Mouse (Mus musculus): ENCODE results near the gene Kcnk2. TPM values are rescaled to one million over a fixed set of nuclear protein-coding genes. Genes with fewer than 3 reads are reported as not detected.

Kcnk2 gene
- polyA plus RNA-seq, 2 experiments: 11.1 to 12.0 TPM

GRCm38 (mm10) chr1:189430534-189430933 lies 28.5 kb upstream of the Kcnk2 start:
- Histone ChIP-seq H3K4me2 (replicated peaks; ENCODE audit: low read depth, low read length, severe bottlenecking) (no peak overlapping the region), H3K9ac (ENCODE audit: low read depth, low read length, severe bottlenecking) (no peak overlapping the region), H3K27ac (replicated peaks; ENCODE audit: low read depth, low read length) (no peak overlapping the region), H3K4me3 (replicated peaks; ENCODE audit: low read length) (no peak overlapping the region), H3K9me3 (ENCODE audit: control insufficient read depth, low read length) (no peaks in the 10 kb centered on the region), H3K36me3 (ENCODE audit: control insufficient read depth, insufficient read depth, low read length) (no peaks in the 10 kb centered on the region), H3K4me1 (ENCODE audit: control insufficient read depth, insufficient read depth, low read length) (0 out of 2 replicates have a peak, but pooled peaks cover 2% of the 10 kb centered on the region), H3K27me3 (ENCODE audit: control insufficient read depth, insufficient read depth, low read length) (no peaks in the 10 kb centered on the region)
- WGBS: 28% methylated on average over 4 of the region's 4 CpGs
- DNase-seq (ENCODE audit: low spot score) (no peak), ATAC-seq (ENCODE audit: low FRiP score, low read depth) (no peak)
- TF ChIP-seq POLR2A (IDR thresholded peaks at IDR 0.05; ENCODE audit: borderline replicate concordance, extremely low read depth, insufficient read depth, insufficient read length): no peak

- no peak for DNase-seq (ENCODE audit: low spot score)
- TF ChIP-seq POLR2A (IDR thresholded peaks at IDR 0.05; ENCODE audit: borderline replicate concordance, extremely low read depth, insufficient read depth, insufficient read length): no peak
- no peak overlapping the region for H3K4me2 ChIP-seq (replicated peaks; ENCODE audit: low read depth, low read length, severe bottlenecking)
- H3K9me3 ChIP-seq (ENCODE audit: control insufficient read depth, low read length): no peaks in the 10 kb centered on the region
- H3K9ac ChIP-seq (ENCODE audit: low read depth, low read length, severe bottlenecking): no peak overlapping the region
- H3K4me1 ChIP-seq (ENCODE audit: control insufficient read depth, insufficient read depth, low read length): 0 out of 2 replicates have a peak, but pooled peaks cover 2% of the 10 kb centered on the region
- H3K27me3 ChIP-seq (ENCODE audit: control insufficient read depth, insufficient read depth, low read length): no peaks in the 10 kb centered on the region
- 43% methylated on average over 10 of the region's 10 CpGs for WGBS
- no peak overlapping the region for H3K4me3 ChIP-seq (replicated peaks; ENCODE audit: low read length)
- no peaks in the 10 kb centered on the region for H3K36me3 ChIP-seq (ENCODE audit: control insufficient read depth, insufficient read depth, low read length)
- no peak for ATAC-seq (ENCODE audit: low FRiP score, low read depth)
- no peak overlapping the region for H3K27ac ChIP-seq (replicated peaks; ENCODE audit: low read depth, low read length)
Observed at GRCm38 (mm10) chr1:189429566-189429965, 27.5 kb upstream of the Kcnk2 start.

- no peak overlapping the region for H3K27ac ChIP-seq (replicated peaks; ENCODE audit: low read depth, low read length)
- ATAC-seq (ENCODE audit: low FRiP score, low read depth) (no peak), DNase-seq (ENCODE audit: low spot score) (no peak)
- WGBS: 83% methylated on average over 11 of the region's 11 CpGs
- H3K4me1 ChIP-seq (ENCODE audit: control insufficient read depth, insufficient read depth, low read length): 0 out of 2 replicates have a peak, but pooled peaks cover 2% of the 10 kb centered on the region
- no peak overlapping the region for H3K4me3 ChIP-seq (replicated peaks; ENCODE audit: low read length)
- no peak for TF ChIP-seq POLR2A (IDR thresholded peaks at IDR 0.05; ENCODE audit: borderline replicate concordance, extremely low read depth, insufficient read depth, insufficient read length)
- no peaks in the 10 kb centered on the region for H3K36me3 ChIP-seq (ENCODE audit: control insufficient read depth, insufficient read depth, low read length)
- H3K27me3 ChIP-seq (ENCODE audit: control insufficient read depth, insufficient read depth, low read length): no peaks in the 10 kb centered on the region
- no peak overlapping the region for H3K4me2 ChIP-seq (replicated peaks; ENCODE audit: low read depth, low read length, severe bottlenecking)
- H3K9me3 ChIP-seq (ENCODE audit: control insufficient read depth, low read length): no peaks in the 10 kb centered on the region
- no peak overlapping the region for H3K9ac ChIP-seq (ENCODE audit: low read depth, low read length, severe bottlenecking)
Observed at GRCm38 (mm10) chr1:189426252-189426651, 24.2 kb upstream of the Kcnk2 start.

DNA sequence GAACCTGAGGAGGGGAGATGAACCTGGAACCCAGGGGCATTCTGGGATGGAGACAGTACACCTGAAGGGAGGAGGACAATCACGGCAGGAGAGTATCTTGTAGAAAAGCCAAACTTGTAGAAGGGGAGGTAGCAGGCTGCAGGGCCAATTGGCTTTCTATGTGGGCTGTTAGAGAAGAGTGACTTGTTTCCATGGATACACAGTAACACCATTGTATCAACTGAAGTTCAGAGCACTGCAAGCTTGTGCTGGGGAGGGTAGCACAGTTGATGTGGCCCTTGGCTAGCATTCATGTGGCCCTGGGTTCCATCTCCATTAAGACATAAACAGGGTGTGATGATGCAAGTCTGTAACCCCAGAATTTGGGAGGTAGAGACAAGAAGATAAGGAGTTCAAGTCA lies 17.8 kb upstream of the Kcnk2 start:
- TF ChIP-seq POLR2A (IDR thresholded peaks at IDR 0.05; ENCODE audit: borderline replicate concordance, extremely low read depth, insufficient read depth, insufficient read length): no peak
- DNase-seq (ENCODE audit: low spot score): no peak
- no peak overlapping the region for H3K4me2 ChIP-seq (replicated peaks; ENCODE audit: low read depth, low read length, severe bottlenecking)
- no peak overlapping the region for H3K9ac ChIP-seq (ENCODE audit: low read depth, low read length, severe bottlenecking)
- H3K27ac ChIP-seq (replicated peaks; ENCODE audit: low read depth, low read length): no peak overlapping the region
- WGBS: 56% methylated on average over 1 of the region's 1 CpGs
- no peaks in the 10 kb centered on the region for H3K9me3 ChIP-seq (ENCODE audit: control insufficient read depth, low read length)
- no peak overlapping the region for H3K4me3 ChIP-seq (replicated peaks; ENCODE audit: low read length)
- H3K27me3 ChIP-seq (ENCODE audit: control insufficient read depth, insufficient read depth, low read length): no peaks in the 10 kb centered on the region
- no peaks in the 10 kb centered on the region for H3K36me3 ChIP-seq (ENCODE audit: control insufficient read depth, insufficient read depth, low read length)
- no peaks in the 10 kb centered on the region for H3K4me1 ChIP-seq (ENCODE audit: control insufficient read depth, insufficient read depth, low read length)
- ATAC-seq (ENCODE audit: low FRiP score, low read depth): no peak

- TF ChIP-seq POLR2A (IDR thresholded peaks at IDR 0.05; ENCODE audit: borderline replicate concordance, extremely low read depth, insufficient read depth, insufficient read length): no peak
- WGBS: 94% methylated on average over 6 of the region's 6 CpGs
- H3K9me3 ChIP-seq (ENCODE audit: control insufficient read depth, low read length): no peaks in the 10 kb centered on the region
- no peak overlapping the region for H3K9ac ChIP-seq (ENCODE audit: low read depth, low read length, severe bottlenecking)
- ATAC-seq (ENCODE audit: low FRiP score, low read depth) (no peak), DNase-seq (ENCODE audit: low spot score) (no peak)
- H3K27ac ChIP-seq (replicated peaks; ENCODE audit: low read depth, low read length): no peak overlapping the region
- H3K4me2 ChIP-seq (replicated peaks; ENCODE audit: low read depth, low read length, severe bottlenecking): no peak overlapping the region
- H3K4me1 ChIP-seq (ENCODE audit: control insufficient read depth, insufficient read depth, low read length): peaks cover 5% of the 10 kb centered on the region
- no peaks in the 10 kb centered on the region for H3K27me3 ChIP-seq (ENCODE audit: control insufficient read depth, insufficient read depth, low read length)
- no peaks in the 10 kb centered on the region for H3K36me3 ChIP-seq (ENCODE audit: control insufficient read depth, insufficient read depth, low read length)
- no peak overlapping the region for H3K4me3 ChIP-seq (replicated peaks; ENCODE audit: low read length)
Observed at GRCm38 (mm10) chr1:189409906-189410305, 7.8 kb upstream of the Kcnk2 start.

DNA sequence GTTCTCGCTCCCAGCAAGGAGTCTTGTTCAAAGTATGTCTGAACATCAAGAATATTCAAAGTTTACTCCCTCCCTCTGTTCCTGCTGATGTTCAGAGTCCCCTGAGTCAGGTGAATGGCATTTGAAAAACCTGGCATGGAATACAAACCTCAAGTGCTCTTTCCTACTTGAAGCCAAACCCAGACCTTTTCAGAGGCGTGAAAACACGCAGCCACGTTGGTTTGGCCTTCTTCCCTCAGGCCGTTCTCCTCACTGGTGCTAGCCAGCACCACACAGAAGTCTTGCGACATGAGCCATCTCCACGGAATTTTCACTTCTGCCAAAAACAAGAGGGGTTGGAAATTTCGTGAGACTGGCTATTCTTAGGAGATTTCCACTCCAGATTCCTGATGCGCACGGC lies 3.1 kb upstream of the Kcnk2 start:
- 57% methylated on average over 10 of the region's 10 CpGs for WGBS
- TF ChIP-seq POLR2A (IDR thresholded peaks at IDR 0.05; ENCODE audit: borderline replicate concordance, extremely low read depth, insufficient read depth, insufficient read length): no peak
- no peaks in the 10 kb centered on the region for H3K9me3 ChIP-seq (ENCODE audit: control insufficient read depth, low read length)
- ATAC-seq (ENCODE audit: low FRiP score, low read depth) (no peak), DNase-seq (ENCODE audit: low spot score) (no peak)
- H3K4me3 ChIP-seq (replicated peaks; ENCODE audit: low read length): no peak overlapping the region
- peaks cover 21% of the 10 kb centered on the region for H3K4me1 ChIP-seq (ENCODE audit: control insufficient read depth, insufficient read depth, low read length)
- H3K36me3 ChIP-seq (ENCODE audit: control insufficient read depth, insufficient read depth, low read length): no peaks in the 10 kb centered on the region
- H3K27ac ChIP-seq (replicated peaks; ENCODE audit: low read depth, low read length): no peak overlapping the region
- no peak overlapping the region for H3K9ac ChIP-seq (ENCODE audit: low read depth, low read length, severe bottlenecking)
- H3K4me2 ChIP-seq (replicated peaks; ENCODE audit: low read depth, low read length, severe bottlenecking): no peak overlapping the region
- H3K27me3 ChIP-seq (ENCODE audit: control insufficient read depth, insufficient read depth, low read length): no peaks in the 10 kb centered on the region

All from limb, embryonic 14.5 days (tissue).